Mouse (Mus musculus): ENCODE data around the gene Ap1m1.

The Ap1m1 gene

DNA sequence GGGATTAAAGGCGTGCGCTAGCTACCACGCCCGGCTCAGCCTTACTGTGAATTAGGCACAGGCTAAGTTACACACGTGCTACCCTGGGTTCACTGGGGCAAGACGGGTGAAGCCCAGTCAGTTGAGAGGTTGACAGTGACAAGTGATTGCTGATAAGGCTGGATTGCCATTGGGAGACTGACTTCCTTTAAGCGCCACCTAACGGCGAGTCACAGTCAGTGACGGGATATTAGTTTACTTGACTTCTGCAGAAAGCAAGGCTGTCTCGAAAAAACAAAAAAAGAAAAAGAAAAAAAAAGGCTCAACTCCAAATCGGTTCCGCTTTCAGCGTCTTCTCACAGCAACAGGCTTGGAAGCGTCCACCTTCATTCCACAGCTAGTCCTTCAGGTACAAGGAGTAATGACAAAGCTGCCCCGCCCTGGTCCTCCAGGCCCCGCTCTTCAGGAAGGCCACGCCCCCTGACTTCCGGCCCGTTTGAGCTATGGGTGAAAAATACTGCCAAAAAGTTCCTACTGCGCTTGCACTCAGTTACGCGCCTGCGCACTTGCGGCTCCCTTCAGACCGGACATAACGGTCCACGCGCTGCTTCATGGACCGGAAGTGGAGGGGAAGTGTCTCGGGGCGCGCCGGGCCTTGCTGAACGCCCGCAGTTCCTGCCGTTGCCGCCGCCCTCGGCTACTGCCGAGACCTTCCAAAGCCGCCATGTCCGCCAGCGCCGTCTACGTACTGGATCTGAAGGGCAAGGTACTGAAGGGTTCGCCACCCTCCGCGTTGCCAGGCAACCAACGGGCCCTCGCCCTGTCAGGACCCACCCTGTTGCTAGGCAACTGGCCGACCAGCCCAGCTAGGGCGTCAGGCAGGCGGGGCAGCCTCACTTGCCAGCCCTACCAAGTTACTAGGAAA, at the start of gene Ap1m1:
Gene Ap1m1 (plus strand): TSS at position 520 of the 904 bp plus-strand sequence.
- peak; percentile 100 for DNase-seq (ENCODE audit: low spot score)

- DNase-seq (ENCODE audit: low spot score): no peak
These were observed 49.6 kb upstream of the Ap1m1 start for GRCm38 (mm10) chr8:72190215-72190539.

DNA sequence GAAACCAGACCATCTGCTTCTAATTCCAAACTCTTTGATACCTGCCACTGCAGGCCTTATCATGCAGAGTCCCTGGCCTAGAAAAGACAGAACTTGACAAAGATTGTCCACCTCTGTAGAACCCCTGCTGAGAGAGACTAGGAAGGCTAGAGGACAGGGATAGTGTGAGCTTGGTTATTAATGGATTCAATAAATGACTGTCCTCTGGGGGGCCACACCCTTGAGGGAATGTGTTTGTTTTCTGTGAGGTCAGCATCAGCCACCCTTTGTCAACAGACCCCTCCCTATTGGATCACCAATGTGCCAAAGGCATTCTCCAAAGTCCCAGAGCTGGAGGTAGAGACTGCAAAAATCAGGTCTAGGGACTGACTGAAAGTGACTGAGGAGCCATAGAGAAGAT, 47.8 kb upstream of the Ap1m1 start:
- no peak for DNase-seq (ENCODE audit: low spot score)

GRCm38 (mm10) chr8:72197997-72198396, 41.8 kb upstream of the Ap1m1 start:
- DNase-seq (ENCODE audit: low spot score): no peak

DNA sequence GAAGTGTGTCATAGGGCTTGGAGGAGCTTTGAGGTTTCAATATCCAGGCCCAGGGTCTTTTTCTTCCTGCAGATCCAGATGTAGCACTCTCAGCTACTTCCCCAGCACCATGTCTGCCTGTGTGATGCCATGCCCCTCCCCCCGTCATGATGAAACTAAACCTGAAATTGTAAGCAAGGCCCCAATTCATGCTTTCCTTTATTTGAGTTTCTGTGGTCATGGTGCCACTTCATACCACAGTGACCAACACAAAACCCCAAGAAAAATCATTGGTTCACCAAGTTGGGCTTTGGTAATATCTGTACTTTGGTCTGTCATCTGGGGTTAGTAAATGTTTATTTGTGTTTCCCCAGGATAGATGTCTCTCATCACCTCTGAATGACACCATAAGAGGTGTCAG, 31.2 kb upstream of the Ap1m1 start:
- DNase-seq (ENCODE audit: low spot score): no peak

DNA sequence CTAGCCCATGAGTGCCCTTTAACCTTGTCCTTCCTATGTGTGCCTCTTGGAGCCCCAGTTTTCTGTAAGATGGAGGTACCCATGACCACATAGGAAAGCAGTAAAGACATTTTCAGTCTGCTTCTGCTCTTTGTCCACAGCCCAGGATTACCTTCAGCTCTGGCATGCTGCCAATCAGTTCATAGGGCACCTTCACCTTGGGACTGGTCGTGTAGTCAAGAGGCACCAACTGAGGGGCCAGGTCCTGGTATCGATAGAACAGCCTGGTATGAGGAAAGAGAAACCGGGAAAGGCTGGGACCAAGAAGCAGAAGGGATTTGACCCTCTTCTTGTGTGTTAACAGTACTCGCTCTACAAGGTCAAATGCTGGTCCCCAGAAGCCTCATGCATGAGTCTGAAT, 29.6 kb upstream of the Ap1m1 start:
- DNase-seq (ENCODE audit: low spot score): no peak

DNA sequence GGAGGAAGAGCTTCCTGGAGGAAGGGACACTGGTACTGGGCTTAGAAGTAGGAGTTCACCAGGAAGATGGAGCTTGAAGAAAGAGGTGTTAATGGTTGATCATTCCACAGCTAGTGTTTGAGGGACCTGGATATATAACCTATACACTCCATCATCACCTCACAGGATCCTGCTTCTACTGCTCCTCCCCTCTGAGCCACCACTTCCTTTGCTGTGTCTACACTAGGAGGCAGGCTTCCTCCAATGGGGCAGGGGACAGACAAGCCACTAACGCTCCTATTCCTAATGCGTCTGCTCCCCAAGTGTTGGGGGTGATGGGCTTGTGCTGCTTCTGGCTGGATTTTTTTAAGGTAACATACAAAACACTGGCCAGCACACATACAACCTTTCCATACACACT, 29.1 kb upstream of the Ap1m1 start:
- no peak for DNase-seq (ENCODE audit: low spot score)

DNA sequence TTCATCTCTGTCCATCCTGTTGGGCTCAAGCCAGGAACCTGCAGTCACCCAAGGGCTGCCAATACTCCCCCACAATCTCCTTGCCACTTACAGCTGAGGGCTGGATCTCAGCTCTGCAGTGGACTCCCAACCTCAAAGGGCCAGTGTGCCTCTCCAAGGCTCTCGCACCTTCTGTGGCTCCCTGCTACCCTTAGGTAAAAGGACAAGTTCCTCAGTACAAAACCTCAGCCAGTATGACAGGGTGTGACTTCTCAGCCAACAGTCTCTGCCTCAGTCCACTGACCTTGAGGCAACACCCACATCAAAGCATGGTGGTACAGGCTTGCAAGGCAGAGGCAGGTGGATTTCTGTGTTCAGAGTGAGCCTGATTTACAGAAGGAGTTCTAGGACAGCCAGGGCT, 28.0 kb upstream of the Ap1m1 start:
- DNase-seq (ENCODE audit: low spot score): no peak

DNA sequence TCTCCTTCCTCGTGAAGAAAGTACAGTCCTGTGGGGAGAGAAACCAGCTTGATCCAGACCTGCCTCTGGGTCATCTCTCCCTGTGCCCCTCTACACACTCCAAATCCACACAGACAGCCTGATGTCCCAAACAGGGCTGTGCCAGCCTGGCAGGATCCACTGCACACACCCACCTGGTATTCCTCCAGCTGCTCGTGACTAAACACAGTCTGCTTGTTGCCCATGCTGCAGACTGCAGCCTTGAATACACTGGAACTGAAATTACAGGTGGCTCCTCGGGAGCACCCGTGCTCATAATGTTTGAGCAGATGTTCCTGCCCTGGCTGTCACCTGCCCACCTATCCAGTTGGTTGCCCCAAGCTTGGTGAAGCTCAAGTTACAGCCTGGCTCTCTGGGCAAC, 27.1 kb upstream of the Ap1m1 start, which contains the start of gene Cib3:
Gene Cib3 (minus strand): TSS at position 87 of the 400 bp plus-strand sequence.
- no peak for DNase-seq (ENCODE audit: low spot score)

DNA sequence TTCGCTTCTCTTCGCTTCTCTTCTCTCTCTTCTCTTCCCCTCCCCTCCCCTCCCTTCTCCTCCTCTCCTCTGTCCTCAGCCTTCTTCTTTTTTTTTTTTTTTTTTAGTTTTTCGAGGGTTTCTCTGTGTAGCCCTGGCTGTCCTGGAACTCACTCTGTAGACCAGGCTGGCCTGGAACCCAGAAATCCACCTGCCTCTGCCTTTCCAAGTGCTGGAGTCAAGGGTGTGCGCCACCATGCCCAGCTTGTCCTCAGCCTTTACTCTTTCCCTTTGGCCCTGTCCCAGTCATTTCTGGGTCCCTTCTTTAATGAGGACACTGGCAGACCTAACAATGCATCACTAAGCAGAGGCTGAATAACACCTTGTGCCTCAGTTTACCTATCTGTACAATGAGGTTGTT, 26.3 kb upstream of the Ap1m1 start, which contains the start of gene Gm11034:
Gene Gm11034 (minus strand): TSS at position 101 of the 400 bp plus-strand sequence.
- DNase-seq (ENCODE audit: low spot score): no peak

GRCm38 (mm10) chr8:72215060-72215459, 24.8 kb upstream of the Ap1m1 start:
- DNase-seq (ENCODE audit: low spot score): no peak

- no peak for DNase-seq (ENCODE audit: low spot score)
These were observed 23.9 kb upstream of the Ap1m1 start for GRCm38 (mm10) chr8:72215871-72216270.

DNA sequence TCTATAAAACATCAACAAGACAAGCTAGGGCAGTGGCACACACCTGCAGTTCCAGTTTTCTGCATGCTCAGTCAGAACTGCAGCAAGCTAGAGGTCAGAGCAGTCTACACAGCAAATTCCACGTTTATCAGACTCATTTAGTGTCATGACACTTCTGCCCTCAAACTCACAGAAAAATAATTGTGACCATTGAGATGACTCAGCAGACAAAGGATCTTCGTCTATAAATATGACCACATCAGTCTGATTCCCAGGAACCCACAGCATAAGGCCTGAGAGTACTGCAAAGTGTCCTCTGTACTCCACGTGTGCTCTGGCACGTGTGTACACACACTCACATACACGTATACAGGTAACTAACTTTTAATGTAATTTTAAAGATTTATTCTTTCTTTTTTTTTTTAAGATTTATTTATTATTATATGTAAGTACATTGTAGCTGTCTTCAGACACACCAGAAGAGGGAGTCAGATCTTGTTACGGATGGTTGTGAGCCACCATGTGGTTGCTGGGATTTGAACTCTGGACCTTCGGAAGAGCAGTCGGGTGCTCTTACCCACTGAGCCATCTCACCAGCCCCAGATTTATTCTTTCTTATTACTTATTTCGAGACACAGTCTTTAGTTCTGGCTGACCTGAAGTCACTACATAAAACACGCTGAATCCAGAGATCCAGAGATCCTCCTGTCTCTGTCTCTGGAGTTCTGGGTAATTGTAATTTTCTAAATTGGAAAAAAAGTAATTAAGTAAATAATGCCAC, 20.9 kb upstream of the Ap1m1 start:
- DNase-seq (ENCODE audit: low spot score): no peak

DNA sequence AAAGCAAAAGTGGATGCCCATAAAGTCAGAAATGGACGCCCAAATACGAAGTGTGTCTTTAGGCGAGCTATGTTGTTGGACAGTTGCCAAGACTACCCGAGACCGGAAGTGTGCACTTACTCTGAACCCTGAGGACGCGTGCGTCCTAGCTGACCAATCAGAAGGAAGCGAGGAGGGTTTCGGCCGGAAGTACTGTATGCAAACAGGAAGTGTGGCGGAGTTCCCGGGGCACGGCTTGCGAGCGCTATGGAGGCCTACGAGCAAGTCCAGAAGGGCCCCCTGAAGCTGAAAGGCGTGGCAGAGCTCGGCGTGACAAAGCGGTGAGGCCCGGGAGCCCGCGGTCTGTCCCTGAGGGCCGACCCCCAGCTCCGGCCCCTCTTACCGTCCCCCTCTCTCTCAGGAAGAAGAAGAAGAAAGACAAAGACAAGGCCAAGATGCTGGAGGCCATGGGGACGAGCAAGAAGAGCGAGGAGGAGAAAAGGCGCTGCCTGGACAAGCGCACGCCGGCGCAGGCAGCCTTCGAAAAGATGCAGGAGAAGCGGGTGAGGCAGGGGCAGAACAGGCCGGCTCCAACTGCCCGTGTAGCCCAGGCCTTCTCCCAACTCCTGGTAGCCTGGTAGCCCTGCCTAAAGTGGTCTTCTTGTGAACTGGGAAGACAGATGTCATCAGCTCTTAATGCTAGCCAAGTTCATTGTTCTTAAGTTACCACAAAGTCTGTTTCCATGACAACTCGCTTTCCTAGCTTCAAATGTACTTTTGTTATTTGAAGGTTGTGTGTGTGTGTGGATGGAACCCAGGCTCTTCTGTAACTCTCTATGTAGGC, 20.1 kb upstream of the Ap1m1 start, which contains the start of gene Fam32a:
Gene Fam32a (plus strand): TSS at position 190 of the 823 bp plus-strand sequence.
- peak; percentile 98 for DNase-seq (ENCODE audit: low spot score)

- no peak for DNase-seq (ENCODE audit: low spot score)
These were observed 19.1 kb upstream of the Ap1m1 start for GRCm38 (mm10) chr8:72220758-72221157.

- DNase-seq (ENCODE audit: low spot score): no peak
These were observed 17.2 kb upstream of the Ap1m1 start for GRCm38 (mm10) chr8:72222656-72223055.

DNA sequence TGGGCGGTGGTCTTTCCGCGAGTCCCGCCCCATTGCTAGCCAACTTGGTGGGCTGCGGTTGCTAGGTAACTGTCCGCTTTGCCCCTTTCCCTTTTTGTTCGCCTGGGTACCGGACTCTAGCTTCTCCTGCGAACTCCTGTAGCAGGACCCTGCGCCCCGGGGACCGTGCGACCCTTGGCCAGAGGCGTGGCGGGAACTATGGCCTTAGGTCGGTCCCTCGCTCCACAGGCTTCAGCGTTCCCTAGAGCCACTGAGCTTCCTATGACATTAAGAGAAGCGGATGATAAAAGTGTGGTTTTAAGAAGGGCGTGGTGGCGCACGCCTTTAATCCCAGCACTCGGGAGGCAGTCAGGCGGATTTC, 565 bp downstream of the Ap1m1 start:
- no peak for DNase-seq (ENCODE audit: low spot score)

DNA sequence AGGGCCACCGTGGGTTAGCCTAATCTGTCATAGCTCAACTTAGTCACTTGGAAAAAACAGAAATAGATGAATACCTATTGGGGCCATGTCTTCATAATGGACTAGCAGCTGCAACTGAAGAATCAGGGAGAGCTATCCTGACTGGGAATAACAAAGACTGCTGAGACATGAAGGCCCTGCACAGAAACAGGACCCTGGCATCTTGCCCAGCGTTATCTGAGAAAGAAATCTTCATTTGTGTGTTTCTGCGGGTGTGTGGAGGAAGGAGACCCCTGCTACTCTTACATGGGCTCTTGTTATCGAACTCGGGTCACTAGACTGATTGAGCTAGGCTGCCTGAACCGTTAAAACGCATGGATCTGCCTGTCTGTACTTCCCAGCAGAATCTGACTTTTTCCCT, 1.1 kb downstream of the Ap1m1 start:
- DNase-seq (ENCODE audit: low spot score): no peak

GRCm38 (mm10) chr8:72242226-72242625, 2.4 kb downstream of the Ap1m1 start:
- DNase-seq (ENCODE audit: low spot score): no peak

DNA sequence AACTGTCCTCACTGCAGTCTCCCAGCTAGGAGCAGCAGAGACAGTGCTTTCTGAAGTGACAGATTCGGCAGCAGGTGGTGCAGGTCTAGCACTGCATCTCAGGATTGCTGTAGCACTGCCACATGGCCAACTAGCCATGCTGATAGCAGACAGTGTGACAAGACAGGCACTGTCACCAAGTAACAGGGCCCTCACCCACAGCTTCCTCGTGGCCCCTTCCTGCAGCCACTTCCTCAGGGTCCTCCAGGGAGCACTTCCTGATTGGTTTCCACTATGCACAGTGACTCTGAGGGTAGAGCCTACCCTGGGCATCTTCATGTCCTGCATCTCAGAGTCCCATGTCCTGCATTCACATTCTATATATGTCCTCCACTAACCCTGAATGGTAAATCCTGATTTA, 4.8 kb downstream of the Ap1m1 start:
- no peak for DNase-seq (ENCODE audit: low spot score)

GRCm38 (mm10) chr8:72257171-72257901, 17.5 kb downstream of the Ap1m1 start:
- DNase-seq (ENCODE audit: low spot score): peak; percentile 75

DNA sequence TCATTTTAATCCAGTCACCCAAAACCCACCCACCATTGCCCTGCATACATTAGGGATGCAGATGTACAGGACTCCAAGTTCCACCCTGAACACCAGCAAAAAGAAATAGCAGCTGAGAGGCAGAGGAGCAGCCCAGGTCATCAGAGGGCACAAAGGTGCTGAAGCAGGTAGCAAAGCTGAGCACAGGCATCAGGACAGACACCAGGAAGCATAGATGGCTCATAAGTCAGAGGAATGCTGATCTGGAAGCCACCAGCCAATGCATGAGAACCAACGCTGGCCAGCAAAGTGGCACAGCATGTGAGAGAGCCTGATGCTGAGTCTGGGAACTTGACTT, 18.1 kb downstream of the Ap1m1 start:
- no peak for DNase-seq (ENCODE audit: low spot score)

Measured in embryo, embryonic 10.5 days (tissue).